Mouse (Mus musculus) cerebellum, postnatal 36 days (tissue): ENCODE measurements at regions not wholly inside any gene's neighbourhood (a gene's known extent, or its start where the extent isn't known, plus 50 kb on each side); places are given as distances from the start of the nearest gene placed in this dataset.

Experiments
- DNase-seq, 2 experiments: peaks; one replicate each; pipeline ENCODE4 v3.0.0; 2021 to 2022; ENCODE audit warnings: mixed read lengths in 2 of 2

GRCm38 (mm10) chr16:8351424-8351823 is 73.5 kb downstream of the Tmem114 start:
- no peak for DNase-seq

- no peak for DNase-seq
These were observed 75.8 kb downstream of the Tmem114 start for GRCm38 (mm10) chr16:8349148-8349547.

GRCm38 (mm10) chr16:8348645-8349044 is 76.3 kb downstream of the Tmem114 start:
- DNase-seq, result no peak

GRCm38 (mm10) chr16:8345216-8345615 is 79.7 kb downstream of the Tmem114 start:
- no peak for DNase-seq

- peak; percentile 11 to 20 for DNase-seq
These were observed 91.7 kb downstream of the Tmem114 start for GRCm38 (mm10) chr16:8333081-8333710.

GRCm38 (mm10) chr16:8311996-8312395 is 112.9 kb downstream of the Tmem114 start:
- DNase-seq, result no peak

- DNase-seq, result no peak
These were observed 118.5 kb downstream of the Tmem114 start for GRCm38 (mm10) chr16:8306389-8306788.
